Mouse (Mus musculus) brain, embryonic 14.5 days (tissue): ENCODE measurements around the gene Endou.

ENCODE experiments used
- CTCF ChIP-seq: fragments of 200-500 bp; IDR thresholded peaks from 2 replicates; pipeline ENCODE4 v1.5.1; 2012; ENCODE audit warnings: inconsistent platforms, mild to moderate bottlenecking, moderate library complexity, borderline replicate concordance; ENCODE audit not compliant: insufficient read depth, insufficient read length; ENCODE audit errors: extremely low read depth
- POLR2A ChIP-seq: fragments of 200-500 bp; IDR thresholded peaks from 2 replicates; pipeline ENCODE4 v1.6.1; 2012; ENCODE audit warnings: mild to moderate bottlenecking, inconsistent platforms, borderline replicate concordance; ENCODE audit not compliant: poor library complexity, insufficient read depth, insufficient read length, severe bottlenecking; ENCODE audit errors: extremely low read depth

- TF ChIP-seq POLR2A (no peak), CTCF (no peak)
Observed at GRCm38 (mm10) chr15:97755361-97755760, 24.2 kb upstream of the Endou start.
